Mouse (Mus musculus) embryonic fibroblast, embryonic 13.5 days (primary cell): ENCODE results near the gene Numa1. TPM values are rescaled to one million over a fixed set of nuclear protein-coding genes. Genes with fewer than 3 reads are reported as not detected.

Source experiments
- H3K27ac ChIP-seq: 2 replicates; pipeline ENCODE4 v1.5.1; 2012; ENCODE audit warnings: low read length, control low read depth, inconsistent platforms; ENCODE audit not compliant: insufficient read depth
- H3K4me1 ChIP-seq: 2 replicates; pipeline ENCODE4 v1.6.1; 2011; ENCODE audit warnings: low read length; ENCODE audit not compliant: control insufficient read depth, insufficient read depth
- H3K4me3 ChIP-seq: 2 replicates; pipeline ENCODE4 v1.5.1; 2011; ENCODE audit warnings: mild to moderate bottlenecking, control low read depth, low read length; ENCODE audit not compliant: insufficient read depth
- CTCF ChIP-seq: IDR thresholded peaks from 2 replicates; pipeline ENCODE4 v1.5.1; 2011; ENCODE audit warnings: mild to moderate bottlenecking, control low read depth, low read length, moderate library complexity, borderline replicate concordance; ENCODE audit not compliant: insufficient read depth
- POLR2A ChIP-seq: IDR thresholded peaks from 2 replicates; pipeline ENCODE4 v1.6.1; 2011; ENCODE audit warnings: low read depth, mild to moderate bottlenecking, control low read depth, low read length, moderate library complexity
- polyA plus RNA-seq: library from polyadenylated mRNA; stranded (reverse); fragments of >200 nt; gene quantifications from 2 replicates; pipeline ENCODE4 v1.2.4, GENCODE M21; 2011; ENCODE audit warnings: low read depth; ENCODE audit not compliant: missing spikeins, insufficient read length

The Numa1 gene
- 110 and 128 TPM in 2 replicates for polyA plus RNA-seq

GRCm38 (mm10) chr7:101933751-101934240, at the start of gene Numa1, which contains the start of gene Lrrc51:
Gene Numa1, plus strand, starts transcription at chr7:101934111.
Gene Lrrc51, minus strand, starts transcription at chr7:101933895.
- Histone ChIP-seq H3K4me1 (peaks cover 2% of the 10 kb centered on the region; the same call in 1 of the 2 replicates), H3K4me3 (peak within 1 kb of the TSS; percentile 83), H3K27ac (peak within 1 kb of the TSS; percentile 85)
- no peak for TF ChIP-seq CTCF
- TF ChIP-seq POLR2A = peak; percentile 92

GRCm38 (mm10) chr7:101884160-101884559, 49.8 kb upstream of the Numa1 start:
- TF ChIP-seq CTCF (no peak), POLR2A (no peak)
- Histone ChIP-seq H3K4me1 (no peaks in the 10 kb centered on the region), H3K27ac (no peak overlapping the region), H3K4me3 (no peak overlapping the region)

- no peak for TF ChIP-seq CTCF
- TF ChIP-seq POLR2A = no peak
- Histone ChIP-seq H3K4me1 (no peaks in the 10 kb centered on the region), H3K27ac (no peak overlapping the region), H3K4me3 (no peak overlapping the region)
Observed at GRCm38 (mm10) chr7:101886274-101886673, 47.6 kb upstream of the Numa1 start.

DNA sequence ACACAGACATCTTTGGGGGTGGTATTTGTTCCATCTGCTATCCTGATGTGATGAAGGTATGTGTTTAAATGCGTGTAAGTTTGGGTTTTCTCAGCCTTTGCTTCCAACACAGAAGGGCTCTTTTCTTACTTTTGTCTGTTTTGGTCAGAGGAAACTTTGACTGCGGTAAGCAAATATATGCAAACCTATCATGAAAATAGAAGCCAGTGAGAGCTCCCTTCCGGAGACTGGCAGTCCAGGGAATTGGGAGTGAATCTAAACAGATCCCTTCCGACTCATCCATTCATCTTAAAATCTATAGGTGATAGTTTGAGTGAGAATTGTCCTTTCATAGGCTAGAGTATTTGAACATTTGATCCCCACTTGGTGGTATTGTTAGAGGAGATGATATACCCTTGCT, 45.5 kb upstream of the Numa1 start:
- TF ChIP-seq CTCF (no peak), POLR2A (no peak)
- H3K4me1 ChIP-seq = no peaks in the 10 kb centered on the region
- H3K4me3 ChIP-seq = no peak overlapping the region
- no peak overlapping the region for H3K27ac ChIP-seq

GRCm38 (mm10) chr7:101895695-101896094, 38.2 kb upstream of the Numa1 start:
- no peak for TF ChIP-seq POLR2A
- TF ChIP-seq CTCF = no peak
- peak overlapping the region; percentile 45 for H3K4me3 ChIP-seq
- H3K4me1 ChIP-seq = no peaks in the 10 kb centered on the region
- no peak overlapping the region for H3K27ac ChIP-seq

GRCm38 (mm10) chr7:101896104-101897066, 37.5 kb upstream of the Numa1 start:
- TF ChIP-seq CTCF (no peak), POLR2A (peak; percentile 92)
- H3K27ac ChIP-seq = peak overlapping the region; percentile 84
- H3K4me3 ChIP-seq = peak overlapping the region; percentile 53
- no peaks in the 10 kb centered on the region for H3K4me1 ChIP-seq

GRCm38 (mm10) chr7:101900331-101901097, 33.4 kb upstream of the Numa1 start:
- no peak overlapping the region for H3K4me3 ChIP-seq
- no peak overlapping the region for H3K27ac ChIP-seq

DNA sequence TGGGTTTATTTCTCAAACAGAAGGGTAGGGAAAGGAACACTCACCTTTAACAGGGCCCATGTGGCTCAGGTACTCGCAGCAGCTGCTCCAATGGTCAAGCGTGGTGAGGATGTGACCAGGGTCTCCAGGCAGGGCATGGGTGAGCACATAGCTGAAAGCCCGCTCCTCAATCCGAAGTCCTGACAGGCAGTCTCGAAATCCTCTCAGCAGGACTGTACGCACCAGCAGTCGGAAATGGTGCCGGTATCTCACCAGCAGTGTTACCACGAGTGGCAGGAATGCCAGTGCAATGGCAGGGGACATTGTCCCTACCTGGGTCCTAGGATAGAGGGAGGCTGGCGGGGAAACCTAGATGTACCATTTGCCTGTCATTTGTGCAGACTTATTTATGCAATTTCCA, 31.9 kb upstream of the Numa1 start:
- no peak for TF ChIP-seq POLR2A
- TF ChIP-seq CTCF = no peak
- Histone ChIP-seq H3K27ac (no peak overlapping the region), H3K4me1 (peaks cover 3% of the 10 kb centered on the region; the same call in 1 of the 2 replicates), H3K4me3 (no peak overlapping the region)

More at GRCm38 (mm10) chr7:101900331-101901097, 33.4 kb upstream of the Numa1 start:
- H3K4me1 ChIP-seq = no peaks in the 10 kb centered on the region
- TF ChIP-seq CTCF (no peak), POLR2A (no peak)

DNA sequence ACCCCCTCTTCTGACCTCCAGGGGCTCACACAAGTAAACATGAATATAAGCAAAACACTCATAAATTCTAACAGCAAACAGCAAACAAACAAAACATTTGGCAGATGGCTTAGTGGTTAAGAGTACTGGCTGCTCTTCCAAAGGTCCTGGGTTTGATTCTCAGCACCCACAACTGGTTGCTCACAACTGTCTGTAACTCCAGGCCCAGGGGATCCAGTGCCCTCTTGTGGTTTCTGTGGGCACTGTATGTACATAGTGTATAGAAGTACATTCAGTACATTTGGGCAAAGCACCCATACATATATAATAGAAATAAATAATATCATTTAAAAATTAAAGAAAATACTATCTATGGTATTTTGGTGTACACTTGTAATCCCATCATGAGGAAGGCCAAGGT, 31.1 kb upstream of the Numa1 start:
- Histone ChIP-seq H3K4me3 (no peak overlapping the region), H3K27ac (no peak overlapping the region), H3K4me1 (peaks cover 8% of the 10 kb centered on the region; the same call in 1 of the 2 replicates)
- no peak for TF ChIP-seq POLR2A
- no peak for TF ChIP-seq CTCF
